Mouse (Mus musculus): ENCODE results near the gene P2ry6.

P2ry6 gene

GRCm38 (mm10) chr7:100990636-100991311, 16.3 kb upstream of the P2ry6 start:
- no peak for DNase-seq (ENCODE audit: low read depth, low spot score)

- peak; percentile 67 for DNase-seq (ENCODE audit: low read depth, low spot score)
These were observed 13.6 kb upstream of the P2ry6 start for GRCm38 (mm10) chr7:100988092-100988491.

GRCm38 (mm10) chr7:100984452-100985395, 10.3 kb upstream of the P2ry6 start:
- peak; percentile 30 for DNase-seq (ENCODE audit: low read depth, low spot score)

GRCm38 (mm10) chr7:100979175-100979574, 4.7 kb upstream of the P2ry6 start:
- DNase-seq (ENCODE audit: low read depth, low spot score) = no peak

GRCm38 (mm10) chr7:100978171-100978570, 3.7 kb upstream of the P2ry6 start:
- DNase-seq (ENCODE audit: low read depth, low spot score) = no peak

GRCm38 (mm10) chr7:100972875-100973274, 1.6 kb downstream of the P2ry6 start:
- no peak for DNase-seq (ENCODE audit: low read depth, low spot score)

- no peak for DNase-seq (ENCODE audit: low read depth, low spot score)
These were observed 5.4 kb downstream of the P2ry6 start for GRCm38 (mm10) chr7:100968874-100969659.

GRCm38 (mm10) chr7:100968376-100968775, 6.1 kb downstream of the P2ry6 start:
- no peak for DNase-seq (ENCODE audit: low read depth, low spot score)

GRCm38 (mm10) chr7:100967850-100968249, 6.6 kb downstream of the P2ry6 start:
- DNase-seq (ENCODE audit: low read depth, low spot score) = no peak

- no peak for DNase-seq (ENCODE audit: low read depth, low spot score)
These were observed 8.4 kb downstream of the P2ry6 start for GRCm38 (mm10) chr7:100966014-100966413.

GRCm38 (mm10) chr7:100965079-100965478, 9.4 kb downstream of the P2ry6 start:
- peak; percentile 22 for DNase-seq (ENCODE audit: low read depth, low spot score)

GRCm38 (mm10) chr7:100964242-100964641, 10.2 kb downstream of the P2ry6 start:
- no peak for DNase-seq (ENCODE audit: low read depth, low spot score)

- DNase-seq (ENCODE audit: low read depth, low spot score) = no peak
These were observed 11.1 kb downstream of the P2ry6 start for GRCm38 (mm10) chr7:100963381-100963780.

GRCm38 (mm10) chr7:100961146-100961545, 13.3 kb downstream of the P2ry6 start:
- DNase-seq (ENCODE audit: low read depth, low spot score) = no peak

GRCm38 (mm10) chr7:100960462-100960861, 14.0 kb downstream of the P2ry6 start:
- no peak for DNase-seq (ENCODE audit: low read depth, low spot score)

GRCm38 (mm10) chr7:100958426-100958825, 16.0 kb downstream of the P2ry6 start:
- DNase-seq (ENCODE audit: low read depth, low spot score) = peak; percentile 19

- DNase-seq (ENCODE audit: low read depth, low spot score) = no peak
These were observed 21.8 kb downstream of the P2ry6 start for GRCm38 (mm10) chr7:100952686-100953085.

- DNase-seq (ENCODE audit: low read depth, low spot score) = no peak
These were observed 22.5 kb downstream of the P2ry6 start for GRCm38 (mm10) chr7:100951903-100952302.

GRCm38 (mm10) chr7:100950481-100951010, 23.9 kb downstream of the P2ry6 start:
- DNase-seq (ENCODE audit: low read depth, low spot score) = no peak

GRCm38 (mm10) chr7:100950031-100950430, 24.4 kb downstream of the P2ry6 start:
- DNase-seq (ENCODE audit: low read depth, low spot score) = no peak

GRCm38 (mm10) chr7:100944738-100945137, 29.7 kb downstream of the P2ry6 start:
- DNase-seq (ENCODE audit: low read depth, low spot score) = no peak

- no peak for DNase-seq (ENCODE audit: low read depth, low spot score)
These were observed 30.1 kb downstream of the P2ry6 start for GRCm38 (mm10) chr7:100944306-100944705.
